Mouse (Mus musculus) thymus, postnatal 10 days (tissue): ENCODE measurements at regions not wholly inside any gene's neighbourhood (a gene's known extent, or its start where the extent isn't known, plus 50 kb on each side); places are given as distances from the start of the nearest gene placed in this dataset.

ENCODE experiments used
- DNase-seq, 2 experiments: peaks; one replicate each; pipeline ENCODE4 v3.0.0; 2021; ENCODE audit warnings: low spot score in 2 of 2

GRCm38 (mm10) chr4:26273754-26274153 lies 72.9 kb downstream of the Manea start:
- DNase-seq = no peak

- DNase-seq = no peak
These were observed 87.3 kb downstream of the Manea start for GRCm38 (mm10) chr4:26259230-26260029.

- no peak for DNase-seq
These were observed 90.8 kb downstream of the Manea start for GRCm38 (mm10) chr4:26255889-26256288.

GRCm38 (mm10) chr4:26247925-26248856 lies 98.5 kb downstream of the Manea start:
- DNase-seq = peak in 1 of 2 experiments; percentile 12

GRCm38 (mm10) chr4:26223267-26223666 lies 123.4 kb downstream of the Manea start:
- DNase-seq = no peak
